Mouse (Mus musculus) fibroblast of lung, adult 2 months (primary cell): ENCODE measurements around the gene Macrod2.
A peak's percentile ranks its signal among the peaks of the same experiment; 100 is the strongest.

Experiments used
- DNase-seq: peaks from one replicate; pipeline ENCODE4 v3.0.0-alpha.2; 2011; ENCODE audit warnings: low read depth

Gene Macrod2

DNA sequence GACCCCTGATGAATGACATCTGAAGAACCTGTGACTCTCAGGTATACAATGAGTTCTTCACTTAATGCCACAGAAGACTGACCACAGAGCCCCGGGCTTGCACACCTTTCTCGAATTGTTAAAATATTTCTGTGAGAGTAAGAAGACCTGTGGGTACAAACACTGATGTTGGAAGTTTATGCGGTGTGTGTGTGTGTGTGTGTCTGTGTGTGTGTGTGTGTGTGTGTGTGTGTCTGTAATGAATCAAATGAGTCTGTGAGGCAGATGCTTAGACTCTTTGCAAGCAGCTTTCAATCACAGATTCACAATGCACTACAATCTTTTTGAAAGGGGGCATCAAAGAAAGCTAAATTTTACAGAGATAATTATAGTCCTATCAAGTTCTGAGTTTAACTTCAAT, 822.8 kb downstream of the Macrod2 start:
- DNase-seq = no peak

DNA sequence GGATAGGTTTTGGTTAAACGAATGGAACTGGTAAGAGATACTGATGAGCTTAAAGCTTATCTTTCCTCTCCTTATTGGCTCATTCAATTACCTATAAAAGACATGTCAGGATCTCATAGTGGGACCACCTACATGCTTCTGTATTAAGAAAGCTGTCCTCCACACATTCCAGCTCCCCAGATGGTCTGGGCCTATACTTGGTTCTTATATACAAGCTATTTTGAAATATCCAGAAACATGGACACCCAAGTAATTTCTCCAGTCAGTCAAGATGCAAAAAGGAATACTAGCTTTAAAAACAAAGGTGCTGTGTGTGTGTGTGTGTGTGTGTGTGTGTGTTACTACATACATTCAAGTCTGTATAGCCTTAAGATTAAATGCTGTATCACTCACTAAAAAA, 833.7 kb downstream of the Macrod2 start:
- DNase-seq = no peak

DNA sequence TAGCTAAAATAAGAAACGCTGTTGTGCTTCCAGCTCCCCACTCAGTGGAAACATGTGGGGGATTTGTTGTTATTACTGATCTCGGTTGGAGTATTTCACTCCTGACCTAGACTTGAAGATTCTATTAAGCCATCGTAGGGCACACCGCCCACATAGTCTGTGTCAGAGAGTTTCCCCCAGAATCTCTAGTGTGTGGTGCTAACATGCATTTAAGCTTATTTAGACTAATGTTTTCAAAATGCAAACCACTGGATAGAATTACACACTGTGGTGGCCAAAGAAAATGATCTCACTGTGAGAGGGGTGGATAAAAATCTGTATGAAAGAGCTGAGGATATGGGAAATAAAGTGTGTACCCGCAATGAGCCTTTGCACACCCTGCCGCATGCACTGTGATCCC, 834.7 kb downstream of the Macrod2 start:
- DNase-seq = peak; percentile 21

DNA sequence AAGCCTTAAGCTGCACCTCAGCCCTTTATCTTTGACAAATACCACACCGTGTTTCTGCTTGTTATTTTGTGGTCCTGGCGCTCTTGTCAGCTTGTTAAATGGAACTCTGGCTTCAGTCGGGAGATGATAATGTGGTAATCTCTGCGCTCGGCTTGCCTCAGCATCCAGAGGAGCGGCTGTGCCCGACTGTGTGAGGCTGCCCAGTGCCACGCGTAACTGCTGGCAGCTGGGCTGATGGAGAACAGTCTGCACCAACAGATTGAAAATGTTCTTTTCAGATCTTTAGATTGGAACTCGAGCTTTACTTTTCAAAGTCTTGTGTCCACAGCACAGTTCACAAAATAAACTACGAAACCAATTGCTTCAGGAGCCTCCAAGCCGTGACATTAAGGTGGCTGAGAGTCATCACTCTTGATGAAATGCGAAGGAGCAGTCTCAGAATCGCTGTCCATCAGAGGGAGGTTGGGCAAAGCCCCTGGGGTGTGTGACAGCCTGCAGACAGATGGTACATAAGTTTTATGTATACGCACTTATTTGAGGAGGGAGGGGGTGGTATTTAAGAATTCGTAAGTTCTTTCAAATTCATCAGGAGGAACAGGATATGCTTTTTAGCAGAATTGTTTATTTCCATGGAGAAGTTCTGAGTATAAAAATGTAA, 836.0 kb downstream of the Macrod2 start:
- DNase-seq = no peak

DNA sequence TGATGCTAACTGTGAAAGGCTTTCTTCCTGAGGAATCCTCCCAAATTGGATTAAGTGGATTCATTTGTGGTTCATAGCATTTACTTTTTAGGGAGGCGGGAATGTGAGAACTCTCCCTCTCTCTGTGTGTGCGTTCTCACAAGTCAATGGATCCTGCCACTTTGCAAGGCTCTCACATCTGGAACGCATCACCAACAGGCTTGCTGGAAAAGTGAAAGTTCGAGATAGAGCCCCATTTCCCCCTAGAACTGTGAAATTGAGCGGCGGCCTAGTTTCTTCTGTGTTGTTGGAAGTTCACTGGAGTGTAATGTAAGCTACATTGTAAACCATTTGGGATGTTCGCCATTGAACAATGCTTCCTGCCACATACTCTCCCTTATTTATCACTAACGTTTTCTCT, 839.2 kb downstream of the Macrod2 start:
- no peak for DNase-seq

DNA sequence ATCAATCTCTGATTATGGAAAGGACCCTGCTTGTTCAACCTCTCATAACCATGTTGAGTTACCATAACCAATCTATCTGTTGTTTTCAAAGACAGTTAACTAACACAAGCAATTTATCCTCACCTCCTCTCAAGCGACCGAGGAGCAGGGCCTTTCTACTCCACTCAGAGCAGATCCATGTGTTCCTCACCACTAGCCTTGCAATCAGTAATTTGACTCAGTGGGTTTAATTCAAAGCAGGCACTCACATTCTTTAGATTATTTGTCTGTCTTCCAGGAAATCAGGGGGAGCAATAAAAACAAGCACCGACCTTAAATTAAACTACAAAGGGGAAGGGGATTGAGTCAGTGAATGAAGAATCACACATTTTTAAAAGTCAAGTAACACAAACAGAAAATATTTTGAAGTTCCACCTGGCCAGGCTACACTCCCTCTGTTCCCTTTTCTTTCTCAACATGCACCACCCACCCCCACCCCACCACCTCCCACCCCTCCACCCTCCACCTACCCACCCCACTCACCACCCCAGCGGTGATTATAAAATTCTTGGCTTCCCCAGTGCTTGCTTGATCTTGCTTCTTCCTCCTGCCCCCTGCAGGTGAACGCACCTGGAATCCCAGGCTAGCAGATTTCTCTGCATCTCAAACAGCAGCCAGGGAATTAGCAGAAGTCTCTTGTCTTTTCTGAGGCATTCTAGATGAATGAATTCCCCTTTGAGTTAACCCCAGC, 839.8 kb downstream of the Macrod2 start:
- DNase-seq = no peak

DNA sequence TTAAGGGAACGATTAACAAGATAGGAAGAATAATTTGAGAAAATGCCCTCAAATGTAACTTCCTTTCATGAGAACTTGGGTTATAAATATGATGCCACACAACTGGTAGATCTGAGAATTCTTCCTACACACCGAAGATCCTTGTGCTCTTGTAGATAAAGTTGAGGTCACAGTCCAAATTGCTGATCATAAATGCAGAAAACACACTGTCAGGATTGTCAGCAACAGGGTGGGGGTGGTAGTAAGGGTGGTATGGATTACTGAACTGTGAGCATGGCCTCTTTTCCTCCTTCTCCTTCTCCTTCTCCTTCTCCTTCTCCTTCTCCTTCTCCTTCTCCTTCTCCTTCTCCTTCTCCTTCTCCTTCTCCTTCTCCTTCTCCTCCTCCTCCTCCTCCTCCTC, 852.6 kb downstream of the Macrod2 start:
- no peak for DNase-seq

DNA sequence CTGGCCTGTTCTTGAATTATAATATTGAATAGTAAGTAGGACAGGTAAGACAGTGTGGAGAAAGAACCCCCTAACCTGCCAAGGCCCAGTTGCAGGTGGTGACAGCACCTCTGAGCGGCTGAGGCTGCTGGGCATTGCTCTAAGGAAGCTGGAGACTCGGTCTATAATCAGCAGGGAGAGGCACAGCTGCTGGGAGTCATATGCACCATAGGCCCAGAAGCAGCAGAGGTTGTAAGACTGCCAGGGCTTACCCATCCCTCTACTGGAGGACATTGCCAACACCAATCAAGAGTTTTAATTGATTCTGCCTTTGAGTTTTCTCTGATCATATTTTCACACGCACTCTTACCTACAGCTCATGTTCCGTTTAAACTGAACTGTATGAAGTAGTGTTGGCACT, 869.5 kb downstream of the Macrod2 start:
- no peak for DNase-seq

DNA sequence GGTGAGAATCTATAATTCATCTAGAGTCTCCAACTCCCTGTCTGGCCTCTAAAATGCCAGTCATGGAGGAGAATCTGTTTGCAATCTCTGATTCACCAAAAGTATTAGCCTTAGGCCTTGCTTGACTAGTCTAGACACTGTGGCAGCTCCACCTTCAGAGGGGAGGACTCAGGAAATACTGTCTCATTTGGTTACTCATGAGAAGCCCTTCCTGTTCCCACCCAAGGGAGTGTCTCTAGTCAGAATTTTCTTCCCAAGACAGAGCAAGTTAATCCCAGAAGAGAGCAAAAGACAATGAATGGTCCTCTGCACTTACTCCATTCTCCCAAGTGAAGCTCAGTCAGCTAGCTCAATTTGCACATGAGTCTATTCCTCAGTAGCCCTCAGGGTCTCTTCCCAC, 871.5 kb downstream of the Macrod2 start:
- DNase-seq = no peak

DNA sequence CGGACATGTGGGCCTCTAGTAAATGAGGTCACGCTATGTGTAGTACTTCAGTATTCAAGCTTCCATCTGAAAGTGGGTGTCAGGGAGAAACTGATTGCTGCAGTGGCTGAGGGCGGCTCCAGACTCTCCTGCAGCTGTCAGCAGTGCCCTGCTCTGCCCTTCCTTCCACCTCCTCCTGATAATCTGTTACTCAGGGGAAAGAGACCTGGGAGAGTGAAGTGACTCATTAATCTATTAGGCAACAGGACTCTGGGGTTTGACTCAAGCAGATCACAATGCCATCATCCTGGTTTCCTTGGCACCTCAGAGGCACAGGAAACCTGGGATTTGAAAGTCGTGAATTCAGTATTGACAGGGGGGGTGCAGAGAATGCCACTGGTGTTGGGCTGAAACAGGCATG, 876.4 kb downstream of the Macrod2 start:
- peak; percentile 50 for DNase-seq

DNA sequence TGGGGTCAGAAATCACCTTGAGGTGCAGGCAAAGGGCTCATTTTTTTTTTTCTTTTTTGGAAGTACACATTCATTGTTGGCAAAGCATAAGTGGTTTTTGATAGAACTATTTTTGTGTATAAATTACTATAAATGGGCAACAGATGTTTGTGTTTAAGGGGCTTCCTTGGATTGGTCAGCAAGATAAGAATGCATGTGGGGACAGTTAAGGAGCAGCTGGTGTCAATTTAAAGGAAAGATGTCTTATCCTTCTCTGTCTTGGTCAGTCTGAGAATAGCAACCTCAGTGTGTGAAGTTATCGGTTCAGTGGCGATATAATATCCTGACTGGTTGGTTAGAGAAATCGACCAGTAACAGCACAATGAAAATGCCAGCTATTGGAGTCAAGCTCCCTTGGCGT, 877.9 kb downstream of the Macrod2 start:
- DNase-seq = no peak

DNA sequence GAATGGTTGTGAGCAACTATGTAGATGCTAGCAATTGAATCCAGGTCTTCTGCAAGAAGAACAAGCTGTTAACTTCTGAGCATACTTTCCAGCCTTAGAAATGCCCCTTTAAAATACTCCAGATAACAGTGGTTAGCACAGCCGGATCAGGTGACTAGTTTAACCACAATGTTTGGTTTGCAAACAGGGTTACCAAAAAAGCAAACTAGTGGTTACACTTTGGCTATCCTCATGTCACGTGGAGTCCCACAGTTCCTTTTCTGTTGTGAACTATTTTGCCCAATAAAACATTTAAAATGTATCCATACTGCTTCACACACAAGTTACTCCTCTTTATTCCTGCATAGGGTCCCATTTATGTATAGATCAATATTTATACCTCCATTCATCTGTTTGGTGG, 879.2 kb downstream of the Macrod2 start:
- DNase-seq = peak; percentile 37

DNA sequence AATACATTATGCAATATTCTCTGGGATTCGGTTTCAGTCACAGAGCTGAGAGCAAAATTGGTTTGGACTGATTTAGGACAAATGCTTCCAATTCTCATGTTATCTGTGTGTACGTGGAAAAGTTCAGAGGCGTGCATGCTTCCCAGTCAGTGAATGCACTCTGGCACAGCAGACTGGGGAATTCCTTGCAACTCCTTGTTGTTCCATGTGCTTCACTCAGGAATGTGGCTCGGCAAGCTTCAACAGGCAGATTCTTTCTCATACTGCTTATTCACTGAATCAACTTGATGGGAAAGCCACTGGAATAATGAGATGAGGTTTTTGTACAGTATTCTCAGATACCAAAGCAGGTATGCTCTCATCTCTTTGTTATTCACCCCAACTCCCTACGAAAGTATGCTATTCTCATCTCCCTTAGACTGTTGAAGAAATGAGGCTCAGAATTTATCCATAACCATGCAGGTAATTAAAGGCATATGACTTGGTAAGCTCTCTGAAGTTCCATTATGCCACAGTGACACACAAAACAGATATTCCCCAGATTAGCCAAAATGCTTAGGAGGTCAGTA, 884.1 kb downstream of the Macrod2 start:
- peak; percentile 64 for DNase-seq

DNA sequence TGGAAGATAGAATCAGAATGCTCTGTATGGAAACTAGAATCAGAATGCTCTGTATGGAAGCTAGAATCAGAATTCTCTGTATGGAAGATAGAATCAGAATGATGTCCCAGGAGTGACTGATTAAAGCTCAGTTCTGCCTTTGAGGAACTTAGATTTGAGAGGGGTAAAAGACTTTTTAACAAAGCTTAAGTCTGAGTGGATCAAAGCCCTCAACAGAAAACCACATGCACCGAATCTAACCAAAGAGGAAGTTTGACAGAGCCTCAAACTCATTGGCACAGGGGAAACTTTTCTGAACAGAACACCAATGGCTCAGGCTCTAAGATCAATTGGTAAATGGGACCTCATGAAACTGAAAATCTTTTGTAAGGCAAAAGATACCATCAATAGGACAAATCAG, 885.7 kb downstream of the Macrod2 start:
- DNase-seq = no peak

DNA sequence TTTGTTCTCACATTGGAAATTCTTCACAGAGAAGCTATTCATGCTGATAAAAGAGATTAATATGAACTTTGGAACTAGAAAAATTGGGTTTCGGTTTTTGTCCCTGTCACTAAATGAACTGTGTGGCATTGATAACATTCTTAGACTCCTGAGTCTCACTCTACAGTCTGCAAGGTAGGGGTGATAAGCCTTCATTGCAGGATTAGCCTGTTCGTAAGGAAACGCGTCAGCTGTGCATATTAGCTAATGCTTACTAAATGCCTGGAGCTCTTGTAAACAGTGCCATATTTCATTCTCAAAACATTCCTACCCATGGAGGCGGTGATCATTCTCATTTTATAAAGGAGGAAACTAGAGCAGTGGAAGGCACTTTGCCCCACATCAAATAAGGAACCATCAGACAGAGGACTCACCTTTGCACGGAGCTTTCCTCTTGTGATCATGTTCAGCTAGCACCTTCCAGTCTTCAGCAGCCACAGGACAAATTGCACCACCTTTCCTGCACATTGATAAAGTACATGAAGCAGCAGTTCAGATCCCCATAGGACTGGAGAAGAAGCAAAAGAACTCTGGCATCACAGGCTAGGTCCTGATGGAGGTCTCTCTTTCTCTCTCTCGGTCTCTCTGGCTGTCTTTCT, 891.1 kb downstream of the Macrod2 start:
- DNase-seq = no peak

DNA sequence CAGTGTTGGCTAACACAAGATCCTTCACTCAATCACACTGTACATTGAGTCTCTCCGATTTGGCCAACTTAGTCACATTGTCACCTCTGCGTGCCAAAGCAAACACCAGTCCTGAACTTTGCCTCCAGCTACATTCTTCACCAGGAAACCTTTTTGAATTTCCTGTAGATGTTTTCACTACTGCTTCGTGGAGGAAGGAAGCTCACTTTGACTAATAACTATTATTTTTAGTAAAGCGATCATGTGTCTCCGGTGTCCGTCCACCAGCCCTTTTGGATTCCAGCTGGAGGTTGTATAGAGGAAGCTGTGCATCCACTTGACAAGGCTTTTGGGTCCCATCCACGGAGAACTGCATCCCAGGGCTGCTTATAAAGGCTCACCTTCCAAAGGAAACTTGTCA, 893.4 kb downstream of the Macrod2 start:
- DNase-seq = no peak

DNA sequence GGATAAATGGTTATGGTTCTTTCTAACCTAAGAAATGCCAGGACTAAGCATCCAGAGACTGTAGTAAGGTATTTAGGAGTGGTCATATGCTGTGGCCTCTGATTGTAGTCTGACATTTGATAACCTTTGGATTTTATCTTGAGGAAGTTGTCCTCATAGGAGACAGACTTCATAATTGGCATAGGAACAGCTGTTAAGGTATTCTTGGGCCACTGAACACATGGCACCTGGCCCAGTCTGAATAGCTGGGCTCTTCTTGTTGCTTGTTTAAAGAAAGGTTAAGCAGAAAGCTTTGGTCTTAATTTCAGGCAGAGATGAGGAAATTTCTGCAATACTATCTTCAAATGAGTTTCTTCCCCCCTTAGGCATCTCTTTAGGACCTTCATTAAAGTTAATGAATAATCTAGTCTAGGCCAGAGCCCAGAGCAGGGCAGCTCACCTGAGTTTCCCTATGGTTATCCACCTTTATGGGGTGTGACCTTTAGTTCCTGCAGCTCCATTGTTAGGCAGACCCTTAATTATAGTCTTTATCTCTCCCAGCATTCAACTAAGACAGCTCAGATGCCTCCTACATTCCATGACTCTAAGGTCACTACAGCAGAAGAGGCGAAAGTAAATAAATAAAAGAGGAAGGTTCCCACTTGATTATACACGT, 894.1 kb downstream of the Macrod2 start:
- DNase-seq = no peak

DNA sequence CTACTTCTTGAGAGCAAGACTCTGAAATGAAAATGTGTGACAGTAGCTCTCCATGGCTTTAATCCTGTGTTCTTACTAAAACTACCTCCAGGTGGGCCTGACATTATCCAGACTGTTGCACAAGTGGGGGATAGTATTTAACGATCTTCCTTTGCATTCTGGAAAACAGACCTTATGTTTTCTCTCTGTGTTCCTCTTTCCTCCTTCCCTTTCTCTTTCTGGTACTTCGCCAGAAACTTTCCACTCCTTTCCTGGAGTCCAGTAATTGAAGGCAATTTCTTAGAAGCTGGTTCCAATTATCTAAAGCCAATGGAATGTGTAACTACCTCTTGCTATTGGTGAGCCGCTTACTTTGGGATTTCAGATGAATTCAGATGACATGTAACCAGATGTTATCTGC, 897.7 kb downstream of the Macrod2 start:
- no peak for DNase-seq

DNA sequence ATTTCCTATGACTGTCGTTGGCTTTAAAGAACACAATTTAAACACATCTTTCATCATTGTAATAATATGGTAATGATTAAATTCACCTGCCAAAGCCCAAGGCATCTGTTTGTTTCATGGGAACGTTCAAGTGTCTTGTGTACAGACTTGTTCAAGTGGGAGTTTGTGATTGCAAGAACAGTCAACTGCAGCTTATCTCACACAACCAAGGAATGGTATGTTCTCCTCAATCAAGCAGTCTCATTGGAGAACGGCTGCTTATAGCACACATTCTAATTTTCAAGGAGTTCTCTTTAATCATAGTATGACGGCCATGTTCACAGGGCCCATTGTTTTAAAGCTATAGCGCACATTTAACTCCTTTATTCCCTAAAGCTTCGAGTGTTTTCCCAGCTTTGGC, 904.1 kb downstream of the Macrod2 start:
- no peak for DNase-seq

DNA sequence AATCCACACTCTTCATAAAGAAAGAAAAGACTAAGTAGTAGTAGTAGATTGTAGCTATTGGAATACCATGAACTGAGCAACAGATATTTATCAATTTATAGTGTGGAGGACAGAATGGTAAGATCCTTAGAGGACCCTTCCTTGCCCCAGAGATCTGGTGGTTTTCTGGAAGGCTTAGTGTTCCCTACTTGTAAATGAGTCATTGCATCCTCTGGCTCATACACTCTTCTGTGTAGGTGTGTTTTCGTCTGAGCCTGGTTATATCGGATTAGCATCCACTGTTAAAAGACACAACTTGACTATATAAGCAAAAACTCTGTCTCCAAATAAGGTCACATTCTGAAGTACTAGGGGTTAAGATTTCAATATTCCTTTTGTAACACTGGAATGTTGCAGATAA, 905.9 kb downstream of the Macrod2 start:
- DNase-seq = no peak

DNA sequence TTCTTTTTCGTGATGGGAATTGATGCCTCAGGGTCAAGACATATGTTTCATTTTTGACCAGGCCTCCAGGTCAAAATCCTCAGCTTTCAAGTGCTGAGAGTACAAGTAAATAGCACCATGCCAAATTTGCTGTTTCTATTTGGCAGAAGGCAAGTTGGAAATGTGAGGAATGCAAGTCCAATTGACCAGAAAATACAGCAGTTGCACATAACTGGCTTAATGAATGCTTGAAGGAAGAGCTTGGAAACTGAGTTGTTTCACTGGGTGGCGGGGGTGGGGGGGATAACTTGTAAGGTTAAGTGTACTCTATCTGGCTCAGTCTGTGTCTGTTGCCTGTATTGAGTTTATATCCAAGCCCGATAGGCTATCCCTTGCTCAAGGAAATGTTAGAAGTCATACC, 913.3 kb downstream of the Macrod2 start:
- DNase-seq = no peak

DNA sequence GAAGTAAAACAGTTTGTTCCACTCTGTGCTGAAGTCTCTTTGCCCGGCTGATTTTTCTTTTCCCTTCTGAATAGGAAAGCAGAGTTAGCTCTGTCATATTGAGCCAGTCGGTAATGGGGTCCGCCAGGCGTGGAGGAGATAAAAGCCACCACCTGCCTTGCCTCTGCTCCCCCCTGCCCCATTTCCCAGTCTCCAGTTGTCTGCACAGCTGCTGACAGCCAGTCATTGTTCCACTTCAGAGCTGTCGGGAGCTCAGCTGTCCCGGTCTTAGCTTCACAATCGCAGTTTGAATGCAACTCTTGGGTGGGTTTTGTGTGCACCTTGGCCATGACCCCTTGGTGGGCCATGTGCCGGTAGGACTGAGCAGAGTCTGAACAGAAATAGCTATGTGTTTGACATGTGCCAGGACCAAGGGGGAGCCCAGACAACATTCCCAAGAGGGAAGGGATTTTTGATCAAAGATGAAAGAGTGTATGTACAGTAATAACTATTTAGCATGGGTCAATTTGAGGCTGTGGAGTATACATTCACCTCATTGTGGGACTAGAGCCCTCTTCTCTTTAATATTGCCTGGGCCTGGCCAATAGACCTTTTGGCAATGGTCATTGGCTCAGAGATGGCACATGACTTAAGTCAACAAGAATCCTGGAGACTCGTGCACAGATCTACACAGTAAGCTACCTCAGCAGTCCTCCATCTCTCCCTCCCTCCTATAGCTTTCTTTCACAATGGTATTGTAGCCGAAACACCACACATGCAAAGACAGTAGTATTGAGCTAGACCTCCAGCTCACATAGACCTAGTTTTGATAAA, 917.2 kb downstream of the Macrod2 start:
- DNase-seq = no peak
